Mouse (Mus musculus): ENCODE measurements around the gene Defb22. TPM values are rescaled to one million over a fixed set of nuclear protein-coding genes. Genes with fewer than 3 reads are reported as not detected.

The Defb22 gene
- total RNA-seq, 2 experiments from 2014 or later = not detected

DNA sequence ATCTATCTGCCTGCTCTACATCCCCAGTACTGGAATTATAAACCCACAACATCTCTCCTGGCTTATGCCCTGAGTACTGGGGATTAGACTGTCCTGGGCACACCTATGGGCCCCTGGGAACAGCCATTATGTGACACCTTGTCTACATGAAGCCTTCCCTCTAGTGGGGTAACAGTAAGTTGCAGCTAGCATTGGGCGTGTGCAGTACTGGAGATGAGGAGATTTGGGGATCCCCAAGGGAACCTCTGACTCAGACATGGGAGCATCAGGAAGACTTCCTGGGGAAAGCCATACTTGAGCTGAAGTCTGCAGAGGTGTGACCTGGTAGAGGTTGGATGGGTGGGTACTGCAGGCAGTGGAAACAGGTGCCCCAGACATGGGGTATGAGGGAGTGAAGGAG, 51.0 kb downstream of the Defb22 start:
- no peak for DNase-seq

DNA sequence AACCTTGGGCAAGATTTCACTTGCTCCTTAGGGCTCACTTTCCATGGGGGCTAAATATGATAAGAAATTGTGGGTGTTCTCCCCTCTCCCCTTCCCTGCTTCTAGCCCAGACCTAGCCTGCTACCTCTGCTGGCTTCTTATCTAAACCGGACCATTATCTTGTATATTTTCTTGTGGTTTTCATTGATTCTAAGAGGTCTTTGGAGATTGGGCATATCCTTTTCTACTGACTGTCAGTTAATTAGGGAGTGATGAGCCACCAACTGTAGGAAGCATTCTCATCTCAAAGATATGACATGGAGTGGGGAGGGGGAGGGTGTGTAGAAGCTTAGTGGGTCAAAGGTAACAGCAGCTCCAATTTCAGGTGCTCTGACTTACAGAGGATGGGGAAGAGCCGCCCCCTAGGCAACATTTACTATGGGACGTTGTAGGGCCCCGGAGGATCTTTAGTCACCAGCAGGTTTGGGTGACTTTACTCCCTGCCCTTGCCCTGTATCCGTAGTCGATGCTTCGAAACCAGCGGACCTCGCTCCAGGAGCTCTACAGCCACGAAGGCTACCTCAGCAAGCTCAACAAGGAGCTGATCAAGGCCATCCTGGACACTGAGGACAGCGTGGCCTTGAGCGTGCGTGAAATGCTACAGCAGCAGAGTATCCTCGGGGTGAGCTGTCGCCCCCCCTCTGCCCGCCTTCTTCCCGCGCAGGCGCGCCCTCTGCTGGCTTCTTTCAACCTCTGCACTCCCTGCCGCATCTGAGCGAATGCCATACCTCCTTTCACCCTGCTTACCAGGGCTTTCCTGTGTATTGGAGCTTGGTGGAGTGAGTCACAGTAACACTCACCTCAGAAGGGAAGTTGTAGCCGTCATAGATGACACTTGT, 52.7 kb downstream of the Defb22 start:
- peak; percentile 92 for DNase-seq

DNA sequence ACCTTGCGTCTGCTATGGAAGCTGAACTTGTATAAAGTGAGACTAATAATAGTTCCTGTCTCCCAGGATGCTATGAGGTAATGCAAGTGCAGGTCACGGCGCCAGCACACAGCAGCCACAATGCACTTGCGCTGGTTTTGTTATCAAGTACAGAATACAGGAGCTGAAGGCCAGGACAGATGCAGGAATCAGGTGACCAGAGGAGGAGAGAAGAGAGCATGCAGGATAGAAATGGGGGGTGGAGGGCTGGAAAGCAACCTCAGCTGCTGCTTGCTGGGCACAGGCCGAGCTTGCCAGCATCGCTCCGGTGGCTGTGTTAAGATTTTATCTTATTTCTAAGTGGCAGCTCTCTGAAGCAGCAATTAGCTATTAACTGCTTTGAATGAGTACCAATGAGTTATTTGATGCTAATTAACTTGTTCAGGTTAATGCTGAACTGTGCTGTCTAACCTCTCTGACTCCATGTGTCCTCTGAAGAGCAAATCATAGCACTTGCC, 53.5 kb downstream of the Defb22 start:
- DNase-seq = peak; percentile 19

Other genes with a start within 250 kb of the Defb22 start
- 100 to 1,000 TPM; 134 to 144 TPM for gene Tbc1d20, start 196.3 kb downstream of the Defb22 start, total RNA-seq (2021)
- 100 to 1,000 TPM in 1 of 2 experiments, 10 to 100 TPM in 1; 92.9 to 124 TPM for gene Rbck1, start 157.5 kb downstream of the Defb22 start, total RNA-seq (2021)
- gene Trib3, start 146.1 kb downstream of the Defb22 start, total RNA-seq (2021) = 1 to 10 TPM; 4.6 to 6.8 TPM
- gene Nrsn2, start 113.5 kb downstream of the Defb22 start, total RNA-seq (2021) = 1 to 10 TPM; 1.8 to 2.8 TPM
- gene Sox12, start 92.1 kb downstream of the Defb22 start, total RNA-seq (2021) = 10 to 100 TPM; 15.7 to 22.7 TPM
- gene Zcchc3, start 75.1 kb downstream of the Defb22 start, total RNA-seq (2021) = 10 to 100 TPM in 1 of 2 experiments, 1 to 10 TPM in 1; 9.4 to 11.1 TPM
- under 1 TPM; 0.42 to 0.79 TPM for gene 6820408C15Rik, start 74.6 kb downstream of the Defb22 start, total RNA-seq (2021)
- not detected for gene Defb23, start 25.5 kb downstream of the Defb22 start, total RNA-seq (2021)
- gene Defb20, start 13.1 kb downstream of the Defb22 start, total RNA-seq (2021) = not detected
- gene Defb26, start 21.6 kb upstream of the Defb22 start, total RNA-seq (2021) = not detected
- not detected for gene Defb28, start 28.1 kb upstream of the Defb22 start, total RNA-seq (2021)
- not detected for gene Defb29, start 50.0 kb upstream of the Defb22 start, total RNA-seq (2021)
- not detected for gene Gm17416, start 79.2 kb upstream of the Defb22 start, total RNA-seq (2021)
- not detected for gene Defb21, start 82.6 kb upstream of the Defb22 start, total RNA-seq (2021)
- 1 to 10 TPM; 1.5 to 2.2 TPM for gene Defb19, start 90.2 kb upstream of the Defb22 start, total RNA-seq (2021)
- gene Defb45, start 109.3 kb upstream of the Defb22 start, total RNA-seq (2021) = not detected
- under 1 TPM in 1 of 2 experiments, not detected in 1; 0.73 TPM for gene Defb36, start 114.2 kb upstream of the Defb22 start, total RNA-seq (2021)
- not detected for gene Defb25, start 132.9 kb upstream of the Defb22 start, total RNA-seq (2021)
- gene Rem1, start 136.8 kb upstream of the Defb22 start, total RNA-seq (2021) = 10 to 100 TPM in 1 of 2 experiments, 1 to 10 TPM in 1; 7.2 to 10.1 TPM
- 100 to 1,000 TPM; 105 to 125 TPM for gene H13, start 179.3 kb upstream of the Defb22 start, total RNA-seq (2021)
- gene Mcts2, start 196.9 kb upstream of the Defb22 start, total RNA-seq (2021) = 10 to 100 TPM; 24.5 to 26.7 TPM
- 100 to 1,000 TPM; 112 to 182 TPM for gene Id1, start 246.1 kb upstream of the Defb22 start, total RNA-seq (2021)